Mouse (Mus musculus) forebrain, embryonic 11.5 days (tissue): ENCODE results near the gene Rrnad1. TPM values are rescaled to one million over a fixed set of nuclear protein-coding genes. Genes with fewer than 3 reads are reported as not detected.

Experiments used
- ATAC-seq: fragments of 200-750 bp; cut with Nextera tagmentation; replicated peaks from 2 replicates; pipeline ENCODE4 v1.8.0; 2017; ENCODE audit warnings: moderate TSS enrichment; ENCODE audit not compliant: low FRiP score
- DNase-seq: peaks from one replicate; pipeline ENCODE4 v3.0.0-alpha.2; 2017; ENCODE audit warnings: low spot score
- H3K27ac ChIP-seq: fragments of 300-500 bp; sonication (generic); 2 replicates; pipeline ENCODE4 v1.5.1; 2014; ENCODE audit warnings: low read depth, low read length
- H3K27me3 ChIP-seq: fragments of 300-500 bp; sonication (generic); 2 replicates; pipeline ENCODE4 v1.6.1; 2014; ENCODE audit warnings: mild to moderate bottlenecking, low read length, mixed read lengths; ENCODE audit not compliant: control insufficient read depth, insufficient read depth
- H3K36me3 ChIP-seq: fragments of 300-500 bp; sonication (generic); 2 replicates; pipeline ENCODE4 v1.6.1; 2014; ENCODE audit warnings: mild to moderate bottlenecking, low read length, moderate library complexity, mixed read lengths; ENCODE audit not compliant: control insufficient read depth, insufficient read depth
- H3K4me1 ChIP-seq: fragments of 300-500 bp; sonication (generic); replicated peaks from 2 replicates; pipeline ENCODE4 v1.6.1; 2014; ENCODE audit warnings: low read length, mixed read lengths; ENCODE audit not compliant: control insufficient read depth, insufficient read depth
- H3K4me2 ChIP-seq: fragments of 300-500 bp; sonication (generic); 2 replicates; pipeline ENCODE4 v1.6.1; 2014; ENCODE audit warnings: low read depth, mild to moderate bottlenecking, low read length, moderate library complexity, mixed read lengths; ENCODE audit not compliant: severe bottlenecking
- H3K4me3 ChIP-seq: fragments of 300-500 bp; sonication (generic); 2 replicates; pipeline ENCODE4 v1.5.1; 2014; ENCODE audit warnings: low read depth, low read length
- H3K9ac ChIP-seq: fragments of 300-500 bp; sonication (generic); 2 replicates; pipeline ENCODE4 v1.6.1; 2014; ENCODE audit warnings: low read length
- H3K9me3 ChIP-seq: fragments of 300-500 bp; sonication (generic); 2 replicates; pipeline ENCODE4 v1.6.1; 2016; ENCODE audit warnings: low read length, mixed read lengths; ENCODE audit not compliant: control insufficient read depth
- WGBS: fragments of 180-500 bp; shearing (Covaris S2); extraction: QIAGEN DNeasy Blood & Tissue Kit; methylation state at CpG from one replicate; pipeline ENCODE4 v1.1.7; 2014; 5-methylcytosine and 5-hydroxymethylcytosine counted together
- polyA plus RNA-seq: library from polyadenylated mRNA; unstranded; fragments of >200 nt; fragmentation: Nextera tagmentation; extraction: Ambion mirVana; gene quantifications from 2 replicates; pipeline ENCODE4 v1.2.1, GENCODE M21; 2014

Gene Rrnad1
- polyA plus RNA-seq, 1 experiment from 2014 or later: 22.2 TPM

DNA sequence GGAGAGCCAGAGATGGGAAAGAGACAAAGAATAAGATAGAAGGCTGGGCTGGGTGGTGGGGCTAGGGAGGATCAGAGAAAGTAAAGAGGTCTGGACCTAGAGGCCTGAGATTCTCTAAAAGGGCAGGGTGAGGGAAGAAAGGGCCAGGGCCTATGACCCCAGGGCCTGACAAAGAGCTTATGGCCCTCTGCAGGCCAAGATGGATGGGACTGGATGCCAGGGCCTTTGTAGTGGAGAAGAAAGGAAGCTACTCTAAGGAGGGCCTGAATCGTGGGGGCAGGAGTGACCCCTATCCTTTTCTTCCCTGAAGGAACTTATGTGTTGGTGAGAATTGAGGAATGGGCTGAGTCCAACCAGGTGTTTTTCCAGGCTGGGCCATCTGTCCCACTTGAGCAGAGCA is 27.5 kb upstream of the Rrnad1 start:
- Histone ChIP-seq H3K4me3 (no peak overlapping the region), H3K27ac (no peak overlapping the region), H3K36me3 (no peaks in the 10 kb centered on the region; the same call in 1 of the 2 replicates), H3K4me1 (peaks cover 20% of the 10 kb centered on the region), H3K27me3 (no peaks in the 10 kb centered on the region), H3K9ac (0 out of 2 replicates have a peak overlapping the region, but pooled peaks have one; percentile 5), H3K4me2 (no peak overlapping the region), H3K9me3 (no peaks in the 10 kb centered on the region)
- WGBS: 0% methylated on average over 1 of the region's 1 CpGs
- DNase-seq (no peak), ATAC-seq (no peak)

DNA sequence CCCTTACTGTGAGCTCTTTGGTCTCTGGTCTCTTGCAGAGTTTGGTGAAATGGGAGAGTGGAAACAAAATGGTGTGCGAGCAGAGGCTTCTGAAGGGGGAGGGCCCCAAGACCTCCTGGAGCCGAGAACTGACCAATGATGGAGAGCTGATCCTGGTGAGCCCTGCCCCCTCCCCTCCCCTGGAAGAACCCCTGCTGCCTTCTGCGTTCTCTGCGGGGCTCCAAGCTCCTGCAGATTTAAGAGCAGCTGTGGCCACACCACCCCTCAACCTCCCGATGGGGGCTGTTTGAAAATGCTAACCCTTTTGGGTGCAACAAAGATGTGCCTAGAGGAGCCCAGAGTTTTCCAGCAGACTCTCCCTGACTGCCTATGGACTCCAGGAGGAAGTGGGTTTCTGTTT is 21.9 kb upstream of the Rrnad1 start:
- WGBS: 1% methylated on average over 5 of the region's 5 CpGs

DNA sequence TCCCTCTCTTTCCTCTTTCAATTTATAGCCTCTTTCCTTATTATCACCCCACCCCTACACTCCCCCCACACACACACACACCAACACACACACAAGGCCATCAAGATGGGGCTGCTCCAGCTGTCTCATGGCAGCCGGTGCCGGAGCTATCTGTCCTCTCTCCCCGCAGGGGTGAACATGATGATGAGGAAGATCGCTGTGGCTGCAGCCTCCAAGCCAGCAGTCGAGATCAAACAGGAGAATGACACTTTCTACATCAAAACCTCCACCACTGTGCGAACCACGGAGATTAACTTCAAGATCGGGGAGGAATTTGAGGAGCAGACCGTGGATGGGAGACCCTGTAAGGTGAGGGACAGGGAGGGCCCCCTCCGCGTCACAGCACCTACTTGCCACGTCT is 21.4 kb upstream of the Rrnad1 start:
- ATAC-seq: no peak
- WGBS: 22% methylated on average over 12 of the region's 12 CpGs
- Histone ChIP-seq H3K4me2 (peak overlapping the region; percentile 26), H3K4me3 (peak overlapping the region; percentile 15; the same call in 1 of the 2 replicates), H3K9ac (peak overlapping the region; percentile 1), H3K27ac (peak overlapping the region; percentile 41; the same call in 1 of the 2 replicates), H3K36me3 (peaks cover 5% of the 10 kb centered on the region; the same call in 1 of the 2 replicates), H3K9me3 (no peaks in the 10 kb centered on the region), H3K27me3 (no peaks in the 10 kb centered on the region), H3K4me1 (peaks cover 36% of the 10 kb centered on the region)
- no peak for DNase-seq

More for the DNA sequence above, 21.9 kb upstream of the Rrnad1 start:
- DNase-seq (peak; percentile 58), ATAC-seq (no peak)
- peak overlapping the region; percentile 26 for H3K4me2 ChIP-seq
- H3K9me3 ChIP-seq: no peaks in the 10 kb centered on the region
- peaks cover 31% of the 10 kb centered on the region for H3K4me1 ChIP-seq
- H3K9ac ChIP-seq: peak overlapping the region; percentile 1; the same call in 1 of the 2 replicates
- H3K27me3 ChIP-seq: no peaks in the 10 kb centered on the region
- H3K4me3 ChIP-seq: peak overlapping the region; percentile 15; the same call in 1 of the 2 replicates
- H3K36me3 ChIP-seq: peaks cover 5% of the 10 kb centered on the region; the same call in 1 of the 2 replicates
- H3K27ac ChIP-seq: peak overlapping the region; percentile 41; the same call in 1 of the 2 replicates

DNA sequence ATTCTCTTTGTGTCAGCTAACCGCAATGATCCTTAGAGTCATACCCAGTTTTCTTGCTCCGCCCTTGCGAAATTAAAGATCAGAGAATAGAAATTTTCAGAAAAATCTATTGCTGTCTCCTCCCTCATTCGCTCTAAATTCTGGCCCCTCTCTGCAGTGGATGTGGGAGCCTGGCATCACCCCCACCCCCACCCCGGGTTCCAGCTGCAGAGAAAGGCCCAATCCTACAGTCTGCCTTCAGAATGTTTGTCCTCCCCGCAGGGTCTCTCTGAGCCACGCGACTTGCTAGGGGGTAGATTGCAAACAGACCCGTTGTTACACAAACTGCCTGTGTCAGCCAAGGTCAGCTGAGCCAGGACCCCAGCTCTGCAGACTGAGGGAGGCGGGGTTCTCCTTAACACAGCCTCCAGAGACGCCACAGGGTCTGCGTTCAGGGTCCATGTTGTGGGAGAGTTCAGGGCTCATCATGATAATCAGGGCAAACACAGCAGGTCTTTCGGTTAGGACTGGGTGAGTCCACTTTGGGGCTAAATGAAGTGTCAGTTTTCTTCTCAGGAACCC is 19.5 kb upstream of the Rrnad1 start:
- H3K4me3 ChIP-seq: peak overlapping the region; percentile 50
- 2% methylated on average over 13 of the region's 13 CpGs for WGBS
- peak overlapping the region; percentile 75 for H3K9ac ChIP-seq
- H3K9me3 ChIP-seq: no peaks in the 10 kb centered on the region
- no peaks in the 10 kb centered on the region for H3K27me3 ChIP-seq
- peak overlapping the region; percentile 84 for H3K27ac ChIP-seq
- peak overlapping the region; percentile 77 for H3K4me2 ChIP-seq
- peaks cover 52% of the 10 kb centered on the region for H3K4me1 ChIP-seq
- ATAC-seq (no peak), DNase-seq (peak; percentile 71)
- peaks cover 5% of the 10 kb centered on the region; the same call in 1 of the 2 replicates for H3K36me3 ChIP-seq

DNA sequence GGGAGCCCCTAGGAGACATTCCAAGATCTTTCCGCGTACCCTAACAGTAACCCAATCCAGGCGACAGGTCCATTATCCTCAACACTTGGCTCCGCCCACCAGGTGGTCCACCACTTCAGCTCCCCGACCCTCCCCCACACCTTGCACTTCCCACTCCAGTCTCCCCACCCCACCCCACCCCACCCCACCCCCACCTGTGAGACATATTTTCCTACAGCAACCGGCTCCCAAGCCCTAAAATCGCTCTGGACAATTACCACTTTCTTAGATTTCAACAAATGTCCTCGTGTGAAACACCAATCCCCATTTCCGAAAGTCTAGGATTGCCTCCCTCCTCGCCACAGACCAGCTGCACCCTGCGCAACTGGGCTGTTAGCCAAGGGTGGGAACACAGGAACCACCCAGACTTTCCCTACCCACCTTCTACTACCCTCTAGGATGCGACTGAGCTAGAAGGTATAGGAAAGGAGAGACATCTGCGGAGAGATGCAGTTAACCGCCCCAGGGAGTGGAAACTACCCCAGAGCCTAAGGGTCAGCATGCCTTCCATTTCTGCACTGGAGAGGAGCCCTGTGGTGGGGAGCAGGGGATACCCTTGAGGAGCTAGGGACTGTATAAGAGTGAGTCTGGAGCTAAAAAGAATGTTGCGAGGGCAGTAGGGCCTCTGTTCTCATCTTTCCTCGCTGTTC is 18.9 kb upstream of the Rrnad1 start:
- peak; percentile 66 for DNase-seq
- H3K36me3 ChIP-seq: peaks cover 5% of the 10 kb centered on the region; the same call in 1 of the 2 replicates
- peak overlapping the region; percentile 77 for H3K4me2 ChIP-seq
- H3K9me3 ChIP-seq: no peaks in the 10 kb centered on the region
- peak overlapping the region; percentile 84 for H3K27ac ChIP-seq
- WGBS: under 1% methylated on average over 16 of the region's 16 CpGs
- peak overlapping the region; percentile 50 for H3K4me3 ChIP-seq
- peaks cover 57% of the 10 kb centered on the region for H3K4me1 ChIP-seq
- H3K27me3 ChIP-seq: no peaks in the 10 kb centered on the region
- H3K9ac ChIP-seq: peak overlapping the region; percentile 75
- no peak for ATAC-seq

DNA sequence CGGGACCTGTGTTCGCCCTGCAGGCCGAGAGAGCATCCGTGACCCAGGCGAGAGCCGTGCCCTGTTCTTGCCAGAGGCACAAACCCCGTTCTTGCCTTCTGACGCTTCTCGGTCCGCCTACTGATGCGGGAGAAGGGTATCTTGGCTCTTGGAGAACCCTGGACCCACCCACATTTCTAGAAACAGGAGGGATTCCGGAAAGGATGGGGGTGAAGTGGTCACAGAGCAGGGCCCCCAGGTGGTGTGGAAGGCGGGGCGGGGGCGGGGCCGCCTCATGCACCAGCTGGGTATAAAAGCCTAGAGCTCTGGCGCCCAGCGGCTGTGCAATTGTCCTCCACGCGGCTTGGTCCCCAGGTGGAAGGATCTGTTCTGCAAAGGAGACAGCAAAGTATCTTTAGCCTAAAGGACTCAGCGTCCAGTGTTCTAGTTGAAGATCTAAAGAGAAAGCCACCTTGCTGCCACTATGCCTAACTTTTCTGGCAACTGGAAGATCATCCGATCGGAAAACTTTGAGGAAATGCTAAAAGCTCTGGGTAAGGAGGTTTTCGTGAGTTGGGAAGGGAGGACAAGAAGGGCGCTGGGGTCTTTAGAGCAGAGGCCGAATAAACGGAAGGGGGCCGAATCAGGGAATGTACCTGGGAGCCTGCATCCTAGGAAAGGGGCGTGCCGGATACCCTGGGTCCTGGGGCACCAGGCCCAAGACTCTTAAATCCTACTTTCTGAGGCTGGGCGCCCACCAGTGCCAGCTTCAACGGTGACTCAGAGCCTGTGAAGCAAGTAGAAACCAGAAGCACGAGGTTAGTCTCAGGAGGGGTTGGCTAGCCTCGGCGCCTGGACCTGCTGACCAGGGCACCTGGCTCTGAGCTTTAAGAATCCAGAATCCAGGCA is 18.1 kb upstream of the Rrnad1 start, which contains the start of gene Crabp2:
Crabp2 (plus strand) TSS at position 289 of the 888 bp plus-strand sequence.
- Histone ChIP-seq H3K9ac (peak within 1 kb of the TSS; percentile 75), H3K4me2 (peak within 1 kb of the TSS; percentile 77), H3K9me3 (no peaks in the 10 kb centered on the region), H3K27me3 (no peaks in the 10 kb centered on the region), H3K4me1 (peaks cover 57% of the 10 kb centered on the region), H3K27ac (peak within 1 kb of the TSS; percentile 84), H3K4me3 (peak within 1 kb of the TSS; percentile 50), H3K36me3 (peaks cover 5% of the 10 kb centered on the region; the same call in 1 of the 2 replicates)
- DNase-seq (peak; percentile 85), ATAC-seq (peak; percentile 28)
- under 1% methylated on average over 35 of the region's 35 CpGs for WGBS

DNA sequence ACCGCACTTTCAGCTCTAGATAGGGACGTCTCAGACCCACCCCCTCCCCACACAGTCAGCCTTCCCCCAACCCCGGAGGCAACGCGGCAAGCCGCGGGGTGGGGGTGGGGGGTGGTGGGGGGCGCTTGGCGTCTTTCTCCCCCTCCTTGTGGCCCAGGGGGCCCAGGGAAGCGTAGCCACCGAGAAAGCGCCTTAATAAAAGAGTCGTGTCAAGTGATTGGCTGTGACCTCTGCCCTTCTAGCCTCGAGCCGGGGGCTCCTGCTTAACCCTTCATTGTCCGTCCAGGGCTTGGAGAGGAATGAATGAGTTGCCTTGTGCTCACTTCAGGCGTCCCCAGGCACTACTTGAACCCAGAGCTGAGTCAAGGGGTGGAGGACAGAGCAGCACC is 17.3 kb upstream of the Rrnad1 start:
- Histone ChIP-seq H3K27me3 (no peaks in the 10 kb centered on the region), H3K27ac (peak overlapping the region; percentile 84), H3K9me3 (no peaks in the 10 kb centered on the region), H3K9ac (peak overlapping the region; percentile 75), H3K36me3 (peaks cover 3% of the 10 kb centered on the region; the same call in 1 of the 2 replicates), H3K4me3 (peak overlapping the region; percentile 50), H3K4me2 (peak overlapping the region; percentile 77), H3K4me1 (peaks cover 55% of the 10 kb centered on the region)
- under 1% methylated on average over 17 of the region's 17 CpGs for WGBS
- DNase-seq: peak; percentile 84
- peak; percentile 19; the same call in 1 of the 2 replicates for ATAC-seq
